Mouse (Mus musculus): ENCODE data around the gene Csn3. TPM values are rescaled to one million over a fixed set of nuclear protein-coding genes. Genes with fewer than 3 reads are reported as not detected.

Gene Csn3
- polyA plus RNA-seq (2012; rRNA removed): not detected in 2 replicates

GRCm38 (mm10) chr5:87925372-87925771, at the start of gene Csn3:
Gene Csn3, plus strand, starts transcription at chr5:87925579.

GRCm38 (mm10) chr5:87884729-87885128, 40.6 kb upstream of the Csn3 start, which contains the start of gene Odam:
Gene Odam, plus strand, starts transcription at chr5:87885029.

GRCm38 (mm10) chr5:87969201-87969600, 43.8 kb downstream of the Csn3 start, which contains the start of the genes 2310003L06Rik and Gm28434:
Gene 2310003L06Rik, plus strand, starts transcription at chr5:87969459.
Gene Gm28434, plus strand, starts transcription at chr5:87969517.

DNA sequence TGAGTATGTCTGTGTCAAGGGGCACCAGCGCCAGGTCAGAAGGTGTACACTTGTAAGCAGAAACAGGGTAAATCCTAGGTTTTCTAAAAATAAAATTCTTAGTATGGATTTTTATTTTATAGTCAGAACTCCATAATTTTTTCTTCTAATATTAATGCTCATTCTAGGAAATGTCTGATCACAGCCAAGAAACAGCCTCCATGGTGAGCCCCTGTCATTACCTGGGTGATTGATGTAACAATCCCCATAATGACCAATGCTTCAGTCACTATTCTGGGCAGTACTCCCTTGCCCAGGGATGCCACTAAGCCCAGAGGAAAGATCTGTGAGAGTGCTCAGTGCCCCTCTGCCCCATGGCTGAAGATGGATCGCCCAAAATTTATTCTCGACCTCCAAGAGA, 53.8 kb downstream of the Csn3 start, which contains the start of gene Cabs1:
TSS of gene Cabs1 (plus strand) at position 301 of the 400 bp plus-strand sequence.

Other genes starting within 250 kb of the Csn3 start
- not detected in 2 replicates for gene Csn2, start 225.9 kb upstream of the Csn3 start, polyA plus RNA-seq (2012; rRNA removed)
- gene Csn1s2a, start 151.0 kb upstream of the Csn3 start, polyA plus RNA-seq (2012; rRNA removed): not detected in 2 replicates
- not detected in 2 replicates for gene Csn1s2b, start 117.5 kb upstream of the Csn3 start, polyA plus RNA-seq (2012; rRNA removed)
- not detected in 2 replicates for gene Prr27, start 99.9 kb upstream of the Csn3 start, polyA plus RNA-seq (2012; rRNA removed)
- not detected in 2 replicates for gene Odam, start 40.5 kb upstream of the Csn3 start, polyA plus RNA-seq (2012; rRNA removed)
- not detected in 2 replicates for gene 2310003L06Rik, start 43.9 kb downstream of the Csn3 start, polyA plus RNA-seq (2012; rRNA removed)
- gene Gm28434, start 43.9 kb downstream of the Csn3 start, polyA plus RNA-seq (2012; rRNA removed): not detected in 2 replicates
- gene Cabs1, start 53.9 kb downstream of the Csn3 start, polyA plus RNA-seq (2012; rRNA removed): not detected in 2 replicates
- gene Smr3a, start 77.0 kb downstream of the Csn3 start, polyA plus RNA-seq (2012; rRNA removed): not detected in 2 replicates
- not detected in 2 replicates for gene Smr2, start 161.0 kb downstream of the Csn3 start, polyA plus RNA-seq (2012; rRNA removed)
- not detected in 2 replicates for gene Gm11116, start 186.0 kb downstream of the Csn3 start, polyA plus RNA-seq (2012; rRNA removed)
- not detected in 2 replicates for gene Gm11115, start 228.5 kb downstream of the Csn3 start, polyA plus RNA-seq (2012; rRNA removed)